In the genomic region with DNA sequence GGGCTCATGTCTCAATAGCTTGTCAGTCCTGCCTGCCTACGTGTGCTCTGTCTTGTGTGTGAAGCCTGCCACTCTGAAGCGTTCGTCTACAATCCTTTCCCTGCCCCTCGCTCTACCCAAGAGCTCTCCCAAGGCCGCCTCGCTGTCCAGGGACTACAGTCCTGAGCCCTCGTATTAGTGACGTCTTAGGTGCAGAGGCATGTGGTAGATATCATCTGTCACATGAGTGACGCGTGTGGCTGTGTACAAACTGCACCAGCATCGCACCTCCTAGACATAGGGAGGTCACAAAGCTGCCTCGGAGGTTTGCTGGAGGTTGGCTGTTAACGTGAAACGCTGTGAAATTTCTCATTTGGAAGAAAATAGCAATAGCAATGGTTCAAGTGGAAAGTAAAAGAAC, we compare ENCODE assay signal across 11 mouse cellular contexts. TPM values are rescaled to one million over a fixed set of nuclear protein-coding genes. Genes with fewer than 3 reads are reported as not detected.
A peak's percentile ranks its signal among the peaks of the same experiment; 100 is the strongest.
DNase-seq lines count a peak whose midpoint lies in the region; ATAC-seq and TF ChIP-seq lines count a peak whose summit lies in the region.
"Had no signal": no experiment of that assay in that cellular context is flagged by ENCODE, and none has a peak within 500 bp of the region (broad histone marks: within the 10 kb centered on the region; RNA-seq: fewer than 3 reads in every experiment).

No protein-coding gene starts in this region.

- H3K36me3 ChIP-seq in stomach, embryonic 15.5 days: no peaks in the 10 kb centered on the region
- H3K36me3 ChIP-seq in stomach, postnatal 0 days (ENCODE audit: control insufficient read depth, insufficient read depth, low read length): no peaks in the 10 kb centered on the region
- H3K36me3 ChIP-seq in limb, embryonic 13.5 days: no peaks in the 10 kb centered on the region
- no peaks in the 10 kb centered on the region for H3K36me3 ChIP-seq in liver, embryonic 12.5 days

- TF ChIP-seq CTCF in stomach, postnatal 0 days (IDR thresholded peaks at IDR 0.05; ENCODE audit: low read depth): no peak

- no peak overlapping the region for H3K9ac ChIP-seq in stomach, embryonic 15.5 days
- no peak overlapping the region for H3K9ac ChIP-seq in stomach, postnatal 0 days (ENCODE audit: low read length)
- no peak overlapping the region for H3K9ac ChIP-seq in limb, embryonic 13.5 days
- no peak overlapping the region for H3K9ac ChIP-seq in liver, embryonic 12.5 days

- H3K27me3 ChIP-seq in stomach, embryonic 15.5 days (replicated peaks): 0 out of 2 replicates have a peak, but pooled peaks cover 4% of the 10 kb centered on the region
- no peaks in the 10 kb centered on the region for H3K27me3 ChIP-seq in stomach, postnatal 0 days (ENCODE audit: control insufficient read depth, insufficient read depth, low read length)
- peaks cover 53% of the 10 kb centered on the region for H3K27me3 ChIP-seq in limb, embryonic 13.5 days
- H3K27me3 ChIP-seq in liver, embryonic 12.5 days (replicated peaks): peaks cover 56% of the 10 kb centered on the region

- no peaks in the 10 kb centered on the region for H3K9me3 ChIP-seq in stomach, embryonic 15.5 days
- no peaks in the 10 kb centered on the region for H3K9me3 ChIP-seq in stomach, postnatal 0 days (ENCODE audit: control insufficient read depth, low read length)
- no peaks in the 10 kb centered on the region for H3K9me3 ChIP-seq in limb, embryonic 13.5 days
- H3K9me3 ChIP-seq in liver, embryonic 12.5 days (replicated peaks): no peaks in the 10 kb centered on the region

- ATAC-seq in frontal cortex, adult (ENCODE audit: low TSS enrichment): peak; percentile 24; the same call in 1 of the 2 replicates
- no peak for ATAC-seq in stomach, embryonic 15.5 days (ENCODE audit: insufficient read depth, low FRiP score, low read depth)
- ATAC-seq in stomach, postnatal 0 days (ENCODE audit: low FRiP score, low TSS enrichment): no peak
- no peak for ATAC-seq in limb, embryonic 13.5 days (ENCODE audit: low FRiP score, low read depth)
- ATAC-seq in liver, embryonic 12.5 days: no peak
- ATAC-seq: Patski had no signal

- peak overlapping the region; percentile 27; the same call in 1 of the 2 replicates for H3K4me2 ChIP-seq in stomach, embryonic 15.5 days
- no peak overlapping the region for H3K4me2 ChIP-seq in stomach, postnatal 0 days (replicated peaks; ENCODE audit: low read depth)
- peak overlapping the region; percentile 47 for H3K4me2 ChIP-seq in limb, embryonic 13.5 days (replicated peaks)
- H3K4me2 ChIP-seq in liver, embryonic 12.5 days: no peak overlapping the region

- no peak for DNase-seq in frontal cortex, postnatal 14 days (ENCODE audit: low spot score in 2 of 2)
- DNase-seq in stomach, postnatal 0 days (ENCODE audit: low spot score): no peak
- DNase-seq in gastrocnemius, postnatal 25 days: no peak
- DNase-seq in heart, adult 9 months (ENCODE audit: low spot score in 2 of 2): no peak

- no peak overlapping the region for H3K4me3 ChIP-seq in stomach, embryonic 15.5 days (replicated peaks)
- no peak overlapping the region for H3K4me3 ChIP-seq in stomach, postnatal 0 days (ENCODE audit: low read depth, low read length)
- H3K4me3 ChIP-seq in limb, embryonic 13.5 days: no peak overlapping the region
- H3K4me3 ChIP-seq in liver, embryonic 12.5 days: no peak overlapping the region

- 44% methylated on average over 14 of the region's 14 CpGs for WGBS in stomach, embryonic 15.5 days
- 45% methylated on average over 14 of the region's 14 CpGs for WGBS in stomach, postnatal 0 days
- WGBS in limb, embryonic 13.5 days: 48% methylated on average over 14 of the region's 14 CpGs
- WGBS in liver, embryonic 12.5 days (ENCODE audit: insufficient replicate concordance): 41% methylated on average over 14 of the region's 14 CpGs

- 0 out of 2 replicates have a peak, but pooled peaks cover 6% of the 10 kb centered on the region for H3K4me1 ChIP-seq in stomach, embryonic 15.5 days
- no peaks in the 10 kb centered on the region for H3K4me1 ChIP-seq in stomach, postnatal 0 days (replicated peaks; ENCODE audit: control insufficient read depth, insufficient read depth)
- H3K4me1 ChIP-seq in limb, embryonic 13.5 days: peaks cover 7% of the 10 kb centered on the region; the same call in 1 of the 2 replicates
- H3K4me1 ChIP-seq in liver, embryonic 12.5 days: no peaks in the 10 kb centered on the region; the same call in 1 of the 2 replicates

- H3K27ac ChIP-seq in stomach, embryonic 15.5 days: no peak overlapping the region
- no peak overlapping the region for H3K27ac ChIP-seq in stomach, postnatal 0 days (replicated peaks)
- no peak overlapping the region for H3K27ac ChIP-seq in limb, embryonic 13.5 days
- no peak overlapping the region for H3K27ac ChIP-seq in liver, embryonic 12.5 days
- H3K27ac ChIP-seq: macrophage had no signal

- TF ChIP-seq EP300 in stomach, postnatal 0 days (optimal IDR thresholded peaks at IDR 0.05): no peak

RNA-seq across cellular contexts. Expression of a gene that starts 11.9 kb away (rescaled TPM):
- polyA plus RNA-seq in stomach, embryonic 15.5 days (2015; fragmentation: Nextera tagmentation; extraction: Ambion mirVana): 3.9 and 4.6 TPM in 2 replicates
- 1.7 and 2.1 TPM in 2 replicates for polyA plus RNA-seq in stomach, postnatal 0 days (2015; fragmentation: Nextera tagmentation; extraction: Ambion mirVana)
- 0.81 and 1.0 TPM in 2 replicates for polyA plus RNA-seq in limb, embryonic 13.5 days (2015; fragmentation: Nextera tagmentation; extraction: Ambion mirVana)
- polyA plus RNA-seq in liver, embryonic 12.5 days (2016; fragmentation: Nextera tagmentation; extraction: Ambion mirVana): 0.13 and 0.24 TPM in 2 replicates
- total RNA-seq in gastrocnemius, postnatal 25 days (2021): not detected
- total RNA-seq: gastrocnemius, postnatal 36 days had no signal

Comparison
In these comparisons a context has a peak if more than half of its experiments do, and no peak if none do; other contexts are left out.
1. H3K4me2 ChIP-seq: peak in stomach, embryonic 15.5 days (single experiment) and limb, embryonic 13.5 days (single experiment); none in stomach, postnatal 0 days (single experiment) and liver, embryonic 12.5 days (single experiment).